Mouse (Mus musculus) hematopoietic stem cell, adult 5-6 weeks (primary cell): ENCODE measurements around the gene Tmem259. TPM values are rescaled to one million over a fixed set of nuclear protein-coding genes. Genes with fewer than 3 reads are reported as not detected.

ENCODE experiments used
- ATAC-seq, 2 experiments: fragments of 125-278 bp in 1 of 2; replicated peaks in 1 of 2; 2 replicates each; pipeline ENCODE4 v1.8.0; 2016 to 2017; ENCODE audit warnings: inconsistent platforms in 2 of 2, mild to moderate bottlenecking in 2 of 2, moderate number of reproducible peaks in 2 of 2, low read depth in 1 of 2, moderate TSS enrichment in 1 of 2; ENCODE audit not compliant: low FRiP score in 2 of 2, poor library complexity in 2 of 2, severe bottlenecking in 2 of 2, insufficient read depth in 1 of 2, low TSS enrichment in 1 of 2
- total RNA-seq: library from RNA; stranded (forward); fragments of 172-1452, 232-1000 nt; gene quantifications from 2 replicates; pipeline ENCODE4 v1.2.3, GENCODE M21; 2017

The Tmem259 gene
- total RNA-seq, 1 experiment from 2014 or later: 47.4 TPM

- ATAC-seq: peak; percentile 42 to 49; a peak in 3 of 4 replicates
Observed at GRCm38 (mm10) chr10:79994397-79995115, 10.4 kb upstream of the Tmem259 start.

GRCm38 (mm10) chr10:79991548-79991947 is 7.4 kb upstream of the Tmem259 start:
- no peak for ATAC-seq

- no peak for ATAC-seq
Observed at GRCm38 (mm10) chr10:79991099-79991498, 7.0 kb upstream of the Tmem259 start.

- no peak for ATAC-seq
Observed at GRCm38 (mm10) chr10:79989870-79990269, 5.7 kb upstream of the Tmem259 start.

- no peak for ATAC-seq
Observed at GRCm38 (mm10) chr10:79989272-79989786, 5.2 kb upstream of the Tmem259 start.

- ATAC-seq: no peak
Observed at GRCm38 (mm10) chr10:79988506-79989271, 4.6 kb upstream of the Tmem259 start, which contains the start of gene Cnn2. Gene Cnn2 (plus strand): TSS chr10:79988584.

GRCm38 (mm10) chr10:79987771-79988505 is 3.8 kb upstream of the Tmem259 start:
- no peak for ATAC-seq

GRCm38 (mm10) chr10:79986963-79987362 is 2.8 kb upstream of the Tmem259 start:
- peak; percentile 35 to 51 for ATAC-seq

GRCm38 (mm10) chr10:79986232-79986878 is 2.2 kb upstream of the Tmem259 start:
- ATAC-seq: no peak

GRCm38 (mm10) chr10:79985334-79986231 is 1.5 kb upstream of the Tmem259 start:
- peak in 1 of 2 experiments; percentile 10; a peak in 1 of 4 replicates for ATAC-seq

- ATAC-seq: peak; percentile 76 to 82
Observed at GRCm38 (mm10) chr10:79984871-79985270, 741 bp upstream of the Tmem259 start.

GRCm38 (mm10) chr10:79983670-79984069 is 460 bp downstream of the Tmem259 start:
- ATAC-seq: no peak

GRCm38 (mm10) chr10:79983205-79983604 is 925 bp downstream of the Tmem259 start:
- ATAC-seq: no peak

GRCm38 (mm10) chr10:79979401-79980155 is 4.6 kb downstream of the Tmem259 start:
- no peak for ATAC-seq

- ATAC-seq: no peak
Observed at GRCm38 (mm10) chr10:79978061-79978460, 6.1 kb downstream of the Tmem259 start.

- no peak for ATAC-seq
Observed at GRCm38 (mm10) chr10:79977324-79977723, 6.8 kb downstream of the Tmem259 start.
